Mouse (Mus musculus) frontal cortex, postnatal 14 days (tissue): ENCODE results near the gene Gm16427.
"Not testable (repeated sequence)": the region's sequence is repeated elsewhere in the genome, so short reads cannot be mapped to it uniquely, and the experiment has no call there.

Experiments used
- DNase-seq, 2 experiments: peaks; one replicate each; pipeline ENCODE4 v3.0.0; 2022; ENCODE audit warnings: low spot score in 2 of 2

Gene Gm16427

DNA sequence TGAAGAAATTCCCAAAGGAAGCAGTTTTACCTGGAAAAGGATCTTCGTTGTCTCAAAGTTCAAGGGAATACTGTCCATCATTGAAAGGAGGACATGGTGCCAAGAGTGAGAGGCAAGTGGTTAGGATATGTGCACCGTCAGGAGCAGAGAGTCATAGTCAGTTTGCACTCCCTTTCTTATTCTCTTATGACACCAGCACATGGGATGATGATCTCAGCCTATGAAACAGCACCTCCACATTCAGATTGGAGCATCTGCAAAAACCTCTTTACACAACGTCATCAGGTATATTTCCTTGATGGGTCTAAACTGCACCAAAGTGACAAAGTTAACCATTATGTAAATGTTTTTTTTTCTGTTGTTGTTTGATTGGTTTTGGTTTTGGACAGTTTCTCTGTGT, at the start of gene Gm16427:
Gm16427 (minus strand) TSS at position 101 of the 400 bp plus-strand sequence.
- DNase-seq, result not testable (repeated sequence)
